7 mouse cellular contexts compared by ENCODE assay signal in the genomic region with DNA sequence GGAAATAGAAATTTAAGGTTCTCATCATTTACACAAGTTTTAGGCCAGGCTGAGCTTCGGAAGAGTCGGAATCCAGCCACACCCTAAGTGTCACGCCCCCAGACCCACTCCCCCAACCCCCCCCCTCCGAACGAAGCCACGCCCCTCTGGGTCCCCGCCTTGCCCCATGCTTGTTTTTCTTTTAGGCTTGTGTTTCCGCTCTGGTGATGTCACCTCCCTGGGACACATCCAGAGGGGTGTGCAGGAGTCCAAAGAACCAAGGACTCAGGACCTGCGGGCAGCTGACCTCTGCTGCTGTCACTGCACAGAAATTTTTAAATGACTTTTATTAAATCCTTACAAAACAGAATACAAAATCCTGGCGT. TPM values are rescaled to one million over a fixed set of nuclear protein-coding genes. Genes with fewer than 3 reads are reported as not detected.
DNase-seq lines count a peak whose midpoint lies in the region; ATAC-seq and TF ChIP-seq lines count a peak whose summit lies in the region.

No protein-coding gene starts in this region.

- H3K27me3 ChIP-seq in E14TG2a.4 (ENCODE audit: insufficient read depth, low read length), result no peaks in the 10 kb centered on the region
- H3K27me3 ChIP-seq in lung, embryonic 14.5 days (ENCODE audit: insufficient read depth, low read length), result no peaks in the 10 kb centered on the region

- peak overlapping the region; percentile 66 for H3K4me3 ChIP-seq in E14TG2a.4 (replicated peaks; ENCODE audit: low read length)
- H3K4me3 ChIP-seq in lung, embryonic 14.5 days (ENCODE audit: low read depth, low read length), result peak overlapping the region; percentile 3; the same call in 1 of the 2 replicates

- peak; percentile 50 for ATAC-seq in lung, embryonic 14.5 days (ENCODE audit: insufficient read depth)

- peak overlapping the region; percentile 83 for H3K27ac ChIP-seq in lung, embryonic 14.5 days (ENCODE audit: low read depth)

- H3K4me1 ChIP-seq in E14TG2a.4 (replicated peaks; ENCODE audit: low read depth, low read length), result peaks cover 87% of the 10 kb centered on the region
- H3K4me1 ChIP-seq in lung, embryonic 14.5 days (ENCODE audit: insufficient read depth), result peaks cover 19% of the 10 kb centered on the region

- no peak for TF ChIP-seq CTCF in E14TG2a.4 (conservative IDR thresholded peaks at IDR 0.05; ENCODE audit: low read length)
- no peak for TF ChIP-seq CTCF in lung, embryonic 14.5 days (IDR thresholded peaks at IDR 0.05; ENCODE audit: low read depth)

- H3K4me2 ChIP-seq in lung, embryonic 14.5 days, result peak overlapping the region; percentile 51

- H3K9ac ChIP-seq in lung, embryonic 14.5 days, result peak overlapping the region; percentile 32; the same call in 1 of the 2 replicates

- H3K9me3 ChIP-seq in E14TG2a.4 (ENCODE audit: low read length), result no peaks in the 10 kb centered on the region
- H3K9me3 ChIP-seq in lung, embryonic 14.5 days (ENCODE audit: low read depth, low read length), result no peaks in the 10 kb centered on the region

- peak; percentile 79 for DNase-seq in ZHBTc4 (ENCODE audit: low read depth, low spot score)
- DNase-seq in gastrocnemius, postnatal 25 days, result peak; percentile 87
- DNase-seq in kidney, adult 11 months, result peak; percentile 86
- peak; percentile 67 for DNase-seq in lung, embryonic 14.5 days
- no peak for DNase-seq in layer of hippocampus, postnatal 10 days (ENCODE audit: low spot score in 2 of 2)
- no peak for DNase-seq in thymus, adult 18-20 months

- peaks cover 43% of the 10 kb centered on the region for H3K36me3 ChIP-seq in E14TG2a.4 (ENCODE audit: insufficient read depth, low read length)
- H3K36me3 ChIP-seq in lung, embryonic 14.5 days (ENCODE audit: insufficient read depth), result peaks cover 49% of the 10 kb centered on the region

- WGBS in lung, embryonic 14.5 days, result 13% methylated on average over 10 of the region's 10 CpGs

RNA-seq across cellular contexts. Expression of a gene that starts 8.1 kb away (rescaled TPM):
- 10 to 100 TPM; 30.5 to 31.4 TPM for total RNA-seq in gastrocnemius, postnatal 25 days (2021)
- polyA plus RNA-seq in lung, embryonic 14.5 days (2014; fragmentation: Nextera tagmentation; extraction: Ambion mirVana), result 82.5 and 101 TPM in 2 replicates
- 10 to 100 TPM; 84.4 to 90.6 TPM for total RNA-seq in layer of hippocampus, postnatal 10 days (2021)

RNA-seq across cellular contexts. Expression of a gene that starts 12.9 kb away (rescaled TPM):
- 100 to 1,000 TPM; 243 to 270 TPM for total RNA-seq in gastrocnemius, postnatal 25 days (2021)
- polyA plus RNA-seq in lung, embryonic 14.5 days (2014; fragmentation: Nextera tagmentation; extraction: Ambion mirVana), result 102 and 110 TPM in 2 replicates
- total RNA-seq in layer of hippocampus, postnatal 10 days (2021), result 10 to 100 TPM; 48.5 to 53.2 TPM

RNA-seq across cellular contexts. Expression of a gene that starts 36.8 kb away (rescaled TPM):
- total RNA-seq in gastrocnemius, postnatal 25 days (2021), result 1 to 10 TPM; 5.7 to 6.8 TPM
- 35.1 and 40.3 TPM in 2 replicates for polyA plus RNA-seq in lung, embryonic 14.5 days (2014; fragmentation: Nextera tagmentation; extraction: Ambion mirVana)
- 10 to 100 TPM; 21.2 to 22.5 TPM for total RNA-seq in layer of hippocampus, postnatal 10 days (2021)

RNA-seq across cellular contexts. Expression of a gene that starts 37.0 kb away (rescaled TPM):
- total RNA-seq in gastrocnemius, postnatal 25 days (2021), result 1 to 10 TPM; 2.4 to 3.8 TPM
- 6.7 and 7.3 TPM in 2 replicates for polyA plus RNA-seq in lung, embryonic 14.5 days (2014; fragmentation: Nextera tagmentation; extraction: Ambion mirVana)
- 10 to 100 TPM; 51.0 to 69.9 TPM for total RNA-seq in layer of hippocampus, postnatal 10 days (2021)

RNA-seq across cellular contexts. Expression of a gene that starts 42.4 kb away (rescaled TPM):
- 10 to 100 TPM; 85.8 to 99.9 TPM for total RNA-seq in gastrocnemius, postnatal 25 days (2021)
- 105 and 124 TPM in 2 replicates for polyA plus RNA-seq in lung, embryonic 14.5 days (2014; fragmentation: Nextera tagmentation; extraction: Ambion mirVana)
- total RNA-seq in layer of hippocampus, postnatal 10 days (2021), result 100 to 1,000 TPM; 146 to 157 TPM

Comparison
In these comparisons a context has a peak if more than half of its experiments do, and no peak if none do; other contexts are left out.
1. DNase-seq: peak in ZHBTc4 (single experiment), gastrocnemius, postnatal 25 days (single experiment), kidney, adult 11 months (single experiment) and lung, embryonic 14.5 days (single experiment); none in layer of hippocampus, postnatal 10 days (0 of 2) and thymus, adult 18-20 months (0 of 2).
2. RNA of a gene that starts 12.9 kb away (total RNA-seq): 243 to 270 TPM in gastrocnemius, postnatal 25 days; 48.5 to 53.2 TPM in layer of hippocampus, postnatal 10 days; every median in the first group is over 4 times any median in the second.